Mouse (Mus musculus) gastrocnemius, adult 18-20 months (tissue): Measurements from ENCODE around the gene Ankrd1. TPM values are rescaled to one million over a fixed set of nuclear protein-coding genes. Genes with fewer than 3 reads are reported as not detected.

ENCODE experiments used
- DNase-seq: peaks from one replicate; pipeline ENCODE4 v3.0.0; 2021; ENCODE audit warnings: low spot score
- total RNA-seq, 2 experiments: library from RNA; stranded (reverse); gene quantifications; 2 replicates each; pipeline ENCODE4 v1.2.3; 2021

Gene Ankrd1
- total RNA-seq, 2 experiments from 2014 or later = 1.8 to 31.5 TPM

DNA sequence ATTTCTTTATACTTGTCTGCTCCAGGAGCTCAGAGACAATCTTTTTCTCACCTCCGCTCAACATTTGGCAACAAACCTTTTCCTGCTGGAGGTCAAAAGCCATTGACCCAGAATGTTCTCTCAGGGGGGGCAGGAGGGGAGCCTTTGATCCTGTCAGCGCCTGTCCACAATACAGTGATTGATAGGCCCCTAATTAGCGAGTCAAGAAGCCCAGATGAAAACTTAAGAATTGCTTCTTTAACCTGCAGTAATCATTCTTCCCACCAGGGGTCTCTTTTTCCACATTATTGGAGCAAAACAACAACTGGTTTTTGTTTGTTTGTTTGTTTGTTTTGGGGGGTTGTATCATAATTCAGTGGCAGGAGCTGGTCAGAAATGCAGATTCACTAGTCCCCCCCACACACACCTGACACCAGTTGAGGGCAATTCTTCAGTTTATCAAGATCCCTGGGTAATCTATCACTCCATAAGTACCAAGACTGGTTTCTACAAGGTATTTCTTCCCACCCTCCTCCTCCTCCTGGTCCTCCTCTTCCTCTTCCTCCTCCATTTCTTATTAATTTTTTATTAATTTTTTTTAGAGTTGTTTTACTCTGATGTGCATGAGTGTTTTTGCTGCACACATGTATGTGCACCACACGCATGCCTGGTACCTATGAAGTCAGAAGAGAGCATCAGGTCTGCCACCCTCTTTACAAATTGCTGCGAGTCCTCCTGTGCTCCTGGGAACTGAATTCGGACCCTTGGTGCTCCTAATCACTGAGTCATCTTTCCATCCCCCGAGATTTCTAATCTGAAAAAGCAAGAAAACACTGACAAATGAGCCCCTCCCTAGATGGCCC, 8.6 kb downstream of the Ankrd1 start:
- DNase-seq = peak; percentile 27

- no peak for DNase-seq
These were observed 9.4 kb downstream of the Ankrd1 start for GRCm38 (mm10) chr19:36110465-36110864.

- no peak for DNase-seq
These were observed 10.5 kb downstream of the Ankrd1 start for GRCm38 (mm10) chr19:36109318-36109944.

DNA sequence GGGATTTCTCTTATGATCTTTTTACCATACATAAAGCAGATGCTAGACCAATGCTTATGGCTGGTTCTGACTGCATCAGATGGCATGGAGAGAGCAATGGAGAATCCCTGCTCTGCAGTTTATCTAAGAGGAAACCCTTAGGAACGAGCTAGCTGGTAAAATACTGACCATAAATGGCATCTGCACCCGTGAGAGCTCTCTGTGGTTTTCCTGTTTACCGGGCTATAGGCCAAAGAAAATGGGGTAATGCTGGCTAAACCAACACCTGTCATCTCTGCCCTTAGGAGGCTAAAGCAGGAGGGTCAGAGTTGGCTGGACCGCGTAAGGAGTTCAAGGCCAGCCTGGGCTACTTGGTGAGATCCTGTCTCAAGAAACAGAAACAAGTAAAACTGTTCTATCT, 16.0 kb downstream of the Ankrd1 start:
- no peak for DNase-seq

DNA sequence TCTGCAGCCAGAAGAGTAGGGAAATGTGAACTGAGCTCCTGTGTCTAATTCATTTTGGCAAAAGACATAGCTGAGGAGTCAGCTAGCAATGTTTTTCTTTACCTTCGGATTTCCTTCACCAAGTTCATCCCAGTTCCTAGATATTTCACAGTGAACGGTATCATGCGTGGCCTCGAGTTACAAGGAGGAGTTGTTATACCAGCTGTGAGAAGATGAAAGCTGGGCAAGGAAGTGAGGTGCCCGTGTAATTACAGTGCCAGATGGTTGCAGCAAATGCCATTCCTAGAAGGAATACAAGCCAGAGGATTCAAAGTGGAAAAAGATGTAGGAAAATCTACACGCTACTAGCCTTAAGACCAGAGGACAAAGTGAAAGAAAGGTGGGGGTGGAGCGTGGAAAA, 21.0 kb downstream of the Ankrd1 start:
- DNase-seq = no peak

GRCm38 (mm10) chr19:36098265-36098664, 21.6 kb downstream of the Ankrd1 start:
- DNase-seq = no peak

- DNase-seq = no peak
These were observed 22.7 kb downstream of the Ankrd1 start for GRCm38 (mm10) chr19:36097194-36097593.

- no peak for DNase-seq
These were observed 29.1 kb downstream of the Ankrd1 start for GRCm38 (mm10) chr19:36090781-36091180.

DNA sequence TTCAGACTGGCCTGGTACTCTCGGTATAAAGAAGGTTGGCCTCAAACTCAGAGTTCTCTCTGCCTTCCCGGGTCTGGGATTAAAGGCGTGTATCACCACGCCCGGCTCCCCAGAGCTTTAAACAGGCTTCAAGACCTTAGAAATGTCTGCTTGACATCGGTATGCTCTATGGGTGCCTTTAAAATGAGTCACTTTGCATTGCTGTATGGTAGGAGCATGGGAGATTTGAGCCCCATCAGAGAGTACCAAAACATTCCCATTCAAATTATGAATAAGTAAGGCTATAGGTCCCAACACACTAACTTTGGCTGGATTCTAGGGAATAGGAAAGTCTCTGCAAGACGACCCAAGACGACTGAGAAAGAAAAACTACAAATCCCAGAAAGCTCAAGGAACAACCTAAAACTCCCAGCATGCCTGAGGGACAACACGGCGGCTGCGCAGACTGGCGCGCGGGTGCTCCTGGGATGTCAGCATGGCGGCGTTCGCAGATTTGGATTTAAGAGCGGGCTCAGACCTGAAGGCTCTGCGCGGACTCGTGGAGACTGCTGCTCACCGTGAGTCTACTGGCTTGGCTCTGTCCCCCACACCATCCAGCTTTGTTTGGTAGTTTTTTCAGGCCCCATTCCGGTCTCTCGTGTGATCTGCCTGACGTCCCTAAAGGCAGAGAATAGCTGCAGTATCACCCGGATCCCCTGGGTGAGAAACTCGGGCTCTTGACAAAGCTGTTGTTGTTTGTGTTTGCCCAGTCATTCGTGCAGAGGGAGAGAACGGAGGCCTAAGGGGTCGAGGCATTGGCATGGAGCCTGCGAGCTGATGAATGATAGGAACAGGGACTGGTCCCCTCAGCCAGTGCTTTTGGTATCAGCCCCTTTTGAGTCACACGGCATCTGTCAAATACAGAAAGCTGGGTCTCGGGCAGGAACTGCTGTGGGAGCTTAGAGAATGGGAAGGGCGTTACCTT, 36.4 kb downstream of the Ankrd1 start, which contains the start of gene Rpp30:
Rpp30 (plus strand) TSS at position 455 of the 964 bp plus-strand sequence.
- peak; percentile 83 for DNase-seq

GRCm38 (mm10) chr19:36082606-36083261, 37.2 kb downstream of the Ankrd1 start:
- peak; percentile 50 for DNase-seq

DNA sequence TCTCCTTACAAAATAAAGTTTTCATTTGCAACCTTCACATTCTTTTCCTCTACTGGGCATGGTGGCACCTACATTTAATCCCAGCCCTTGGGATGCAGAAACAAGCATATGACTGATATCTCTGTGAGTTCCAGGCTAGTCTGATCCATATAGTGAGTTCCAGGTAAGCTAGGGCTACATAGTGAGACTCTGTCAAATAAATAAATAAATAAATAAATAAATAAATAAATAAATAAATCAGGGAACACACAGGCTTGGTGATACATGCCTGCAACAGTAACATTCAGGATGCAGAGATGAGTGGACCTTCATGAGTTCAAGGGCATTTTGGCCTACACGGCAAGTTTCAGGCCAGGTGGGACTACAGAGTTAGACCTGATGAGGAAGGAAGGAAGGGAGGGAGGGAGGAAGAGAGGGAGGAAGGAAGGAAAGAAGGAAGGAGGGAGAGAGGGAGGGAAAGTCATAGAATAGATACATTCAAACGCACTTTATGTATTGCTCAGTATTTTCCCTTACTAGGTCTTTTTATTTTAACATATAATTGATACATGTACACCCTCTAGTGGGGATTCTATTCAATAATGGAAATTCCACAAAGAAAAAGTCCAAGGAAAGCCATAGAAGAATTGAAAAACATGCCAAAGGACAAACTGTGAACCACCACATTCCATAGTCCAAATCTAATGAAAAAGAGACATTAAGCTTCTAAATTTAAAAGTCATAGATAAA, 56.9 kb downstream of the Ankrd1 start:
- DNase-seq = no peak

Other genes starting within 250 kb of the Ankrd1 start
- gene Htr7, start 62.6 kb downstream of the Ankrd1 start, total RNA-seq = under 1 TPM; 0.46 to 0.47 TPM
- 10 to 100 TPM; 13.8 to 16.5 TPM for gene Rpp30, start 36.4 kb downstream of the Ankrd1 start, total RNA-seq
- 10 to 100 TPM; 41.2 to 41.5 TPM for gene Pcgf5, start 228.2 kb upstream of the Ankrd1 start, total RNA-seq